ENCODE assay signal across 9 mouse cellular contexts in genomic region chr3:55423640-55424397, GRCm38 (mm10). TPM values are rescaled to one million over a fixed set of nuclear protein-coding genes. Genes with fewer than 3 reads are reported as not detected.
DNase-seq lines count a peak whose midpoint lies in the region; ATAC-seq lines count a peak whose summit lies in the region.
"Had no signal": no experiment of that assay in that cellular context is flagged by ENCODE, and none has a peak within 500 bp of the region (broad histone marks: within the 10 kb centered on the region; RNA-seq: fewer than 3 reads in every experiment).

No protein-coding gene starts in this region.

- DNase-seq in heart, adult 18-20 months, result no peak
- DNase-seq in layer of hippocampus, adult 8-10 months (ENCODE audit: low spot score in 2 of 2), result peak; percentile 67 to 69
- no peak for DNase-seq in thymus, adult 18-20 months
- DNase-seq in lung, postnatal 14 days, result no peak

- no peaks in the 10 kb centered on the region for H3K36me3 ChIP-seq in heart, embryonic 13.5 days
- H3K36me3 ChIP-seq in embryonic facial prominence, embryonic 13.5 days, result no peaks in the 10 kb centered on the region
- H3K36me3 ChIP-seq in neural tube, embryonic 13.5 days, result no peaks in the 10 kb centered on the region
- H3K36me3 ChIP-seq: lung, embryonic 15.5 days had no signal

- peaks cover 15% of the 10 kb centered on the region for H3K4me1 ChIP-seq in heart, embryonic 13.5 days
- H3K4me1 ChIP-seq in embryonic facial prominence, embryonic 13.5 days, result peaks cover 29% of the 10 kb centered on the region
- H3K4me1 ChIP-seq in neural tube, embryonic 13.5 days (replicated peaks), result peaks cover 55% of the 10 kb centered on the region

- H3K4me3 ChIP-seq in heart, embryonic 13.5 days, result no peak overlapping the region
- no peak overlapping the region for H3K4me3 ChIP-seq in embryonic facial prominence, embryonic 13.5 days
- no peak overlapping the region for H3K4me3 ChIP-seq in neural tube, embryonic 13.5 days
- H3K4me3 ChIP-seq: lung, embryonic 15.5 days had no signal

- no peaks in the 10 kb centered on the region for H3K27me3 ChIP-seq in heart, embryonic 13.5 days (replicated peaks)
- no peaks in the 10 kb centered on the region for H3K27me3 ChIP-seq in embryonic facial prominence, embryonic 13.5 days
- no peaks in the 10 kb centered on the region for H3K27me3 ChIP-seq in neural tube, embryonic 13.5 days
- H3K27me3 ChIP-seq: lung, embryonic 15.5 days had no signal

- peak overlapping the region; percentile 36; the same call in 1 of the 2 replicates for H3K4me2 ChIP-seq in heart, embryonic 13.5 days
- peak overlapping the region; percentile 35 for H3K4me2 ChIP-seq in embryonic facial prominence, embryonic 13.5 days
- peak overlapping the region; percentile 44 for H3K4me2 ChIP-seq in neural tube, embryonic 13.5 days
- H3K4me2 ChIP-seq: lung, embryonic 15.5 days had no signal

- H3K27ac ChIP-seq in heart, embryonic 13.5 days (replicated peaks), result no peak overlapping the region
- H3K27ac ChIP-seq in embryonic facial prominence, embryonic 13.5 days, result no peak overlapping the region
- H3K27ac ChIP-seq in neural tube, embryonic 13.5 days (replicated peaks), result peak overlapping the region; percentile 85
- H3K27ac ChIP-seq: lung, embryonic 15.5 days had no signal

- H3K9me3 ChIP-seq in heart, embryonic 13.5 days, result no peaks in the 10 kb centered on the region
- no peaks in the 10 kb centered on the region for H3K9me3 ChIP-seq in embryonic facial prominence, embryonic 13.5 days
- H3K9me3 ChIP-seq in neural tube, embryonic 13.5 days, result no peaks in the 10 kb centered on the region
- H3K9me3 ChIP-seq: lung, embryonic 15.5 days had no signal

- WGBS in heart, embryonic 13.5 days, result 37% methylated on average over 11 of the region's 11 CpGs
- 27% methylated on average over 11 of the region's 11 CpGs for WGBS in embryonic facial prominence, embryonic 13.5 days
- WGBS in neural tube, embryonic 13.5 days, result 18% methylated on average over 11 of the region's 11 CpGs

- no peak overlapping the region for H3K9ac ChIP-seq in heart, embryonic 13.5 days
- no peak overlapping the region for H3K9ac ChIP-seq in embryonic facial prominence, embryonic 13.5 days
- 0 out of 2 replicates have a peak overlapping the region, but pooled peaks have one; percentile 12 for H3K9ac ChIP-seq in neural tube, embryonic 13.5 days
- H3K9ac ChIP-seq: lung, embryonic 15.5 days had no signal

- ATAC-seq in heart, embryonic 13.5 days (ENCODE audit: extremely low read depth, insufficient number of reproducible peaks, low FRiP score, low TSS enrichment), result no peak
- ATAC-seq in embryonic facial prominence, embryonic 13.5 days (ENCODE audit: insufficient number of reproducible peaks, insufficient read depth, low FRiP score, low TSS enrichment, low read depth), result 0 out of 2 replicates have a peak, but pooled peaks have one; percentile 48
- peak; percentile 89 for ATAC-seq in neural tube, embryonic 13.5 days (ENCODE audit: low read depth)
- no peak for ATAC-seq in erythroid progenitor cell, adult 5-6 weeks (replicated peaks; ENCODE audit: low FRiP score, poor library complexity, severe bottlenecking)

RNA-seq across cellular contexts. Expression of gene Gm21954, which starts 48.2 kb away (rescaled TPM):
- not detected in 2 replicates for polyA plus RNA-seq in heart, embryonic 13.5 days (2015; fragmentation: Nextera tagmentation; extraction: Ambion mirVana)
- not detected for total RNA-seq in heart, adult 18-20 months (2021)
- not detected in 2 replicates for polyA plus RNA-seq in embryonic facial prominence, embryonic 13.5 days (2015; fragmentation: Nextera tagmentation; extraction: Ambion mirVana)
- total RNA-seq in layer of hippocampus, adult 8-10 months (2022), result not detected
- not detected in 2 replicates for polyA plus RNA-seq in neural tube, embryonic 13.5 days (2015; fragmentation: Nextera tagmentation; extraction: Ambion mirVana)
- total RNA-seq in erythroid progenitor cell, adult 5-6 weeks (2015; ENCODE audit: low replicate concordance), result not detected in 2 replicates
- not detected in 2 replicates for total RNA-seq in erythroid progenitor cell, adult 5-6 weeks (2017; ENCODE audit: low replicate concordance)
- polyA plus RNA-seq: lung, embryonic 15.5 days had no signal

Comparison
In these comparisons a context has a peak if more than half of its experiments do, and no peak if none do; other contexts are left out.
1. ATAC-seq: peak in embryonic facial prominence, embryonic 13.5 days (single experiment) and neural tube, embryonic 13.5 days (single experiment); none in heart, embryonic 13.5 days (single experiment) and erythroid progenitor cell, adult 5-6 weeks (single experiment).
2. DNase-seq: peak in layer of hippocampus, adult 8-10 months (2 of 2); none in heart, adult 18-20 months (0 of 2), thymus, adult 18-20 months (0 of 2) and lung, postnatal 14 days (single experiment).
3. Peak in every context shown above with its lines, with median percentiles within 50 percentile points of each other: H3K4me2 ChIP-seq.